Mouse (Mus musculus) skeletal muscle tissue, postnatal 0 days (tissue): ENCODE results near the gene Sigirr. TPM values are rescaled to one million over a fixed set of nuclear protein-coding genes. Genes with fewer than 3 reads are reported as not detected.

Experiments
- polyA plus RNA-seq: library from polyadenylated mRNA; unstranded; fragments of >200 nt; fragmentation: Nextera tagmentation; extraction: Ambion mirVana; gene quantifications from 2 replicates; pipeline ENCODE4 v1.2.1, GENCODE M21; 2015

Gene Sigirr
- 2.8 and 3.8 TPM in 2 replicates for polyA plus RNA-seq

GRCm38 (mm10) chr7:141099911-141100691 lies at the start of gene Sigirr:
Sigirr (minus strand) TSS chr7:141100572.

GRCm38 (mm10) chr7:141122245-141122644 lies 21.9 kb upstream of the Sigirr start, which contains the start of gene Ptdss2:
Ptdss2 (plus strand) TSS chr7:141122382.

GRCm38 (mm10) chr7:141117636-141118035 lies 17.3 kb upstream of the Sigirr start, which contains the start of gene Ano9:
Ano9 (minus strand) TSS chr7:141117806.

GRCm38 (mm10) chr7:141077841-141078240 lies 22.5 kb downstream of the Sigirr start, which contains the start of gene Pkp3:
Pkp3 (plus strand) TSS chr7:141078218.

GRCm38 (mm10) chr7:141060426-141061242 lies 39.7 kb downstream of the Sigirr start, which contains the start of gene B4galnt4:
B4galnt4 (plus strand) TSS chr7:141061104.

Other genes with a start within 250 kb of the Sigirr start
- not detected in 2 replicates for gene Gm45785, start 244.2 kb downstream of the Sigirr start, polyA plus RNA-seq
- 40.2 and 42.3 TPM in 2 replicates for gene Ric8a, start 243.6 kb downstream of the Sigirr start, polyA plus RNA-seq
- 35.0 and 37.4 TPM in 2 replicates for gene Bet1l, start 243.0 kb downstream of the Sigirr start, polyA plus RNA-seq
- 170 and 182 TPM in 2 replicates for gene Psmd13, start 218.6 kb downstream of the Sigirr start, polyA plus RNA-seq
- 28.6 and 32.3 TPM in 2 replicates for gene Sirt3, start 218.3 kb downstream of the Sigirr start, polyA plus RNA-seq
- gene Cox8b, start 200.1 kb downstream of the Sigirr start, polyA plus RNA-seq, result 998 and 1,212 TPM in 2 replicates
- 0.02 and 0.06 TPM in 2 replicates for gene Nlrp6, start 179.7 kb downstream of the Sigirr start, polyA plus RNA-seq
- gene Pgghg, start 159.2 kb downstream of the Sigirr start, polyA plus RNA-seq, result 8.7 and 9.2 TPM in 2 replicates
- gene Ifitm5, start 150.3 kb downstream of the Sigirr start, polyA plus RNA-seq, result 1.2 and 2.4 TPM in 2 replicates
- not detected in 2 replicates for gene Gm45717, start 144.6 kb downstream of the Sigirr start, polyA plus RNA-seq
- gene Ifitm2, start 144.6 kb downstream of the Sigirr start, polyA plus RNA-seq, result 680 and 694 TPM in 2 replicates
- 12.1 and 16.9 TPM in 2 replicates for gene Ifitm1, start 133.4 kb downstream of the Sigirr start, polyA plus RNA-seq
- gene Ifitm3, start 89.8 kb downstream of the Sigirr start, polyA plus RNA-seq, result 250 and 252 TPM in 2 replicates
- 0.56 and 1.0 TPM in 2 replicates for gene Ifitm6, start 82.6 kb downstream of the Sigirr start, polyA plus RNA-seq
- gene Gm17387, start 71.4 kb downstream of the Sigirr start, polyA plus RNA-seq, result not detected in 2 replicates
- gene B4galnt4, start 39.5 kb downstream of the Sigirr start, polyA plus RNA-seq, result 0.56 TPM in 1 of 2 replicates, not detected in the other
- gene Pkp3, start 22.4 kb downstream of the Sigirr start, polyA plus RNA-seq, result 0.46 and 4.1 TPM in 2 replicates
- gene Ano9, start 17.2 kb upstream of the Sigirr start, polyA plus RNA-seq, result 0.93 TPM in 1 of 2 replicates, not detected in the other
- gene Ptdss2, start 21.8 kb upstream of the Sigirr start, polyA plus RNA-seq, result 29.8 and 34.4 TPM in 2 replicates
- gene Rnh1, start 72.3 kb upstream of the Sigirr start, polyA plus RNA-seq, result 80.7 and 92.6 TPM in 2 replicates
- 168 and 179 TPM in 2 replicates for gene Hras, start 93.4 kb upstream of the Sigirr start, polyA plus RNA-seq
- gene Lrrc56, start 93.6 kb upstream of the Sigirr start, polyA plus RNA-seq, result 2.4 and 3.6 TPM in 2 replicates
- gene Lmntd2, start 113.5 kb upstream of the Sigirr start, polyA plus RNA-seq, result 0.18 TPM in 1 of 2 replicates, not detected in the other
- gene Rassf7, start 115.3 kb upstream of the Sigirr start, polyA plus RNA-seq, result 26.0 and 26.8 TPM in 2 replicates
- gene Phrf1, start 128.2 kb upstream of the Sigirr start, polyA plus RNA-seq, result 18.7 and 20.2 TPM in 2 replicates
- 7.6 and 9.4 TPM in 2 replicates for gene Irf7, start 165.9 kb upstream of the Sigirr start, polyA plus RNA-seq
- 1.9 and 2.4 TPM in 2 replicates for gene Cdhr5, start 176.2 kb upstream of the Sigirr start, polyA plus RNA-seq
- 7.2 and 11.2 TPM in 2 replicates for gene Sct, start 178.6 kb upstream of the Sigirr start, polyA plus RNA-seq
- gene Drd4, start 191.4 kb upstream of the Sigirr start, polyA plus RNA-seq, result 0.23 and 0.56 TPM in 2 replicates
- 30.0 and 33.3 TPM in 2 replicates for gene Deaf1, start 227.1 kb upstream of the Sigirr start, polyA plus RNA-seq
- 21.3 and 21.5 TPM in 2 replicates for gene Tmem80, start 227.2 kb upstream of the Sigirr start, polyA plus RNA-seq
- 2.2 and 2.4 TPM in 2 replicates for gene Eps8l2, start 238.3 kb upstream of the Sigirr start, polyA plus RNA-seq